ENCODE assay signal across 14 mouse cellular contexts in genomic region chr15:58731346-58731745, GRCm38 (mm10).
A peak's percentile ranks its signal among the peaks of the same experiment; 100 is the strongest.
DNase-seq lines count a peak whose midpoint lies in the region; ATAC-seq and TF ChIP-seq lines count a peak whose summit lies in the region.
"Had no signal": no experiment of that assay in that cellular context is flagged by ENCODE, and none has a peak within 500 bp of the region (broad histone marks: within the 10 kb centered on the region; RNA-seq: fewer than 3 reads in every experiment).

No protein-coding gene starts in this region.

- TF ChIP-seq CTCF in gastrocnemius, adult 2 months (IDR thresholded peaks at IDR 0.05): no peak

- H3K27me3 ChIP-seq in hindbrain, embryonic 12.5 days: no peaks in the 10 kb centered on the region
- H3K27me3 ChIP-seq in hindbrain, embryonic 16.5 days (replicated peaks; ENCODE audit: control insufficient read depth, insufficient read depth, low read length): no peaks in the 10 kb centered on the region
- H3K27me3 ChIP-seq in midbrain, embryonic 13.5 days: no peaks in the 10 kb centered on the region
- H3K27me3 ChIP-seq in midbrain, embryonic 16.5 days (ENCODE audit: control insufficient read depth, insufficient read depth, low read depth, low read length): no peaks in the 10 kb centered on the region
- H3K27me3 ChIP-seq in neural tube, embryonic 13.5 days: no peaks in the 10 kb centered on the region
- H3K27me3 ChIP-seq in liver, embryonic 12.5 days (replicated peaks): peaks cover 34% of the 10 kb centered on the region

- intact Hi-C loops in gastrocnemius, adult 2 months (cut with DNase I): no loop called here

- H3K4me3 ChIP-seq in hindbrain, embryonic 12.5 days: no peak overlapping the region
- no peak overlapping the region for H3K4me3 ChIP-seq in hindbrain, embryonic 16.5 days (ENCODE audit: low read length)
- H3K4me3 ChIP-seq in midbrain, embryonic 13.5 days (replicated peaks): no peak overlapping the region
- H3K4me3 ChIP-seq in midbrain, embryonic 16.5 days (ENCODE audit: low read depth, low read length): no peak overlapping the region
- no peak overlapping the region for H3K4me3 ChIP-seq in neural tube, embryonic 13.5 days
- no peak overlapping the region for H3K4me3 ChIP-seq in gastrocnemius, adult 2 months
- no peak overlapping the region for H3K4me3 ChIP-seq in liver, embryonic 12.5 days
- H3K4me3 ChIP-seq: liver, embryonic 15.5 days had no signal

- no peak overlapping the region for H3K27ac ChIP-seq in hindbrain, embryonic 12.5 days
- H3K27ac ChIP-seq in hindbrain, embryonic 16.5 days (ENCODE audit: low read depth, low read length): no peak overlapping the region
- H3K27ac ChIP-seq in midbrain, embryonic 13.5 days: no peak overlapping the region
- H3K27ac ChIP-seq in midbrain, embryonic 16.5 days (ENCODE audit: low read length): no peak overlapping the region
- H3K27ac ChIP-seq in neural tube, embryonic 13.5 days (replicated peaks): peak overlapping the region; percentile 39
- no peak overlapping the region for H3K27ac ChIP-seq in gastrocnemius, adult 2 months
- H3K27ac ChIP-seq in liver, embryonic 12.5 days: no peak overlapping the region
- H3K27ac ChIP-seq: liver, embryonic 15.5 days had no signal

- H3K9ac ChIP-seq in hindbrain, embryonic 12.5 days: no peak overlapping the region
- H3K9ac ChIP-seq in hindbrain, embryonic 16.5 days (ENCODE audit: low read depth, low read length): no peak overlapping the region
- H3K9ac ChIP-seq in midbrain, embryonic 13.5 days (replicated peaks): no peak overlapping the region
- no peak overlapping the region for H3K9ac ChIP-seq in midbrain, embryonic 16.5 days (ENCODE audit: low read depth, low read length)
- H3K9ac ChIP-seq in neural tube, embryonic 13.5 days: no peak overlapping the region
- H3K9ac ChIP-seq in liver, embryonic 12.5 days: no peak overlapping the region
- H3K9ac ChIP-seq: liver, embryonic 15.5 days had no signal

- ATAC-seq in hindbrain, embryonic 12.5 days (ENCODE audit: low FRiP score): 0 out of 2 replicates have a peak, but pooled peaks have one; percentile 31
- no peak for ATAC-seq in hindbrain, embryonic 16.5 days
- no peak for ATAC-seq in midbrain, embryonic 13.5 days
- ATAC-seq in midbrain, embryonic 16.5 days: no peak
- ATAC-seq in neural tube, embryonic 13.5 days (ENCODE audit: low read depth): peak; percentile 78
- no peak for ATAC-seq in liver, embryonic 12.5 days

- no peak overlapping the region for H3K4me2 ChIP-seq in hindbrain, embryonic 12.5 days (replicated peaks)
- no peak overlapping the region for H3K4me2 ChIP-seq in hindbrain, embryonic 16.5 days (ENCODE audit: low read length)
- H3K4me2 ChIP-seq in midbrain, embryonic 13.5 days (replicated peaks): 0 out of 2 replicates have a peak overlapping the region, but pooled peaks have one; percentile 2
- H3K4me2 ChIP-seq in midbrain, embryonic 16.5 days (ENCODE audit: low read length): no peak overlapping the region
- H3K4me2 ChIP-seq in neural tube, embryonic 13.5 days: peak overlapping the region; percentile 17; the same call in 1 of the 2 replicates
- no peak overlapping the region for H3K4me2 ChIP-seq in liver, embryonic 12.5 days
- H3K4me2 ChIP-seq: liver, embryonic 15.5 days had no signal

- H3K36me3 ChIP-seq in hindbrain, embryonic 12.5 days: no peaks in the 10 kb centered on the region
- H3K36me3 ChIP-seq in hindbrain, embryonic 16.5 days (ENCODE audit: control insufficient read depth, insufficient read depth, low read length): no peaks in the 10 kb centered on the region
- no peaks in the 10 kb centered on the region for H3K36me3 ChIP-seq in midbrain, embryonic 13.5 days
- no peaks in the 10 kb centered on the region for H3K36me3 ChIP-seq in midbrain, embryonic 16.5 days (ENCODE audit: control insufficient read depth, insufficient read depth, low read length)
- no peaks in the 10 kb centered on the region for H3K36me3 ChIP-seq in neural tube, embryonic 13.5 days
- no peaks in the 10 kb centered on the region for H3K36me3 ChIP-seq in liver, embryonic 12.5 days
- H3K36me3 ChIP-seq: G1E; liver, embryonic 15.5 days had no signal

- H3K9me3 ChIP-seq in hindbrain, embryonic 12.5 days (replicated peaks): no peaks in the 10 kb centered on the region
- no peaks in the 10 kb centered on the region for H3K9me3 ChIP-seq in hindbrain, embryonic 16.5 days (ENCODE audit: control insufficient read depth, low read length)
- H3K9me3 ChIP-seq in midbrain, embryonic 13.5 days: no peaks in the 10 kb centered on the region
- no peaks in the 10 kb centered on the region for H3K9me3 ChIP-seq in midbrain, embryonic 16.5 days (replicated peaks; ENCODE audit: control insufficient read depth, low read length, poor library complexity, severe bottlenecking)
- no peaks in the 10 kb centered on the region for H3K9me3 ChIP-seq in neural tube, embryonic 13.5 days
- no peaks in the 10 kb centered on the region for H3K9me3 ChIP-seq in liver, embryonic 12.5 days (replicated peaks)
- H3K9me3 ChIP-seq: G1E; liver, embryonic 15.5 days had no signal

- DNase-seq in gonadal fat pad, adult 2 months (ENCODE audit: low read depth): peak; percentile 31
- no peak for DNase-seq in gastrocnemius, adult 2 months
- DNase-seq: adrenal gland, postnatal 25 days; cerebellum, postnatal 14 days; heart, postnatal 36 days; right cerebral cortex, postnatal 25 days had no signal

- 72% methylated on average over 7 of the region's 7 CpGs for WGBS in hindbrain, embryonic 12.5 days
- 66% methylated on average over 7 of the region's 7 CpGs for WGBS in hindbrain, embryonic 16.5 days
- WGBS in midbrain, embryonic 13.5 days: 79% methylated on average over 7 of the region's 7 CpGs
- 74% methylated on average over 7 of the region's 7 CpGs for WGBS in midbrain, embryonic 16.5 days
- WGBS in neural tube, embryonic 13.5 days: 57% methylated on average over 7 of the region's 7 CpGs
- WGBS in liver, embryonic 12.5 days (ENCODE audit: insufficient replicate concordance): 72% methylated on average over 7 of the region's 7 CpGs

- no peaks in the 10 kb centered on the region for H3K4me1 ChIP-seq in hindbrain, embryonic 12.5 days
- H3K4me1 ChIP-seq in hindbrain, embryonic 16.5 days (ENCODE audit: control insufficient read depth, insufficient read depth, low read depth, low read length): no peaks in the 10 kb centered on the region
- H3K4me1 ChIP-seq in midbrain, embryonic 13.5 days (replicated peaks): peaks cover 7% of the 10 kb centered on the region
- 0 out of 2 replicates have a peak, but pooled peaks cover 4% of the 10 kb centered on the region for H3K4me1 ChIP-seq in midbrain, embryonic 16.5 days (ENCODE audit: control insufficient read depth, insufficient read depth, low read length)
- H3K4me1 ChIP-seq in neural tube, embryonic 13.5 days (replicated peaks): peaks cover 6% of the 10 kb centered on the region
- peaks cover 4% of the 10 kb centered on the region for H3K4me1 ChIP-seq in liver, embryonic 12.5 days

Comparison
In these comparisons a context has a peak if more than half of its experiments do, and no peak if none do; other contexts are left out.
1. ATAC-seq: peak in hindbrain, embryonic 12.5 days (single experiment) and neural tube, embryonic 13.5 days (single experiment); none in hindbrain, embryonic 16.5 days (single experiment), midbrain, embryonic 13.5 days (single experiment), midbrain, embryonic 16.5 days (single experiment) and liver, embryonic 12.5 days (single experiment).
2. H3K4me2 ChIP-seq: peak in midbrain, embryonic 13.5 days (single experiment) and neural tube, embryonic 13.5 days (single experiment); none in hindbrain, embryonic 12.5 days (single experiment), hindbrain, embryonic 16.5 days (single experiment), midbrain, embryonic 16.5 days (single experiment) and liver, embryonic 12.5 days (single experiment).